Mouse (Mus musculus) liver, embryonic 14.5 days (tissue): ENCODE results near the gene Tcl1b1.

Experiments
- CTCF ChIP-seq: IDR thresholded peaks from 2 replicates; pipeline ENCODE4 v1.5.1; 2016; ENCODE audit warnings: antibody characterized with exemption, low read depth, control low read depth
- EP300 ChIP-seq: IDR thresholded peaks from 2 replicates; pipeline ENCODE4 v1.6.1; 2016; ENCODE audit warnings: antibody characterized with exemption, low read depth

DNA sequence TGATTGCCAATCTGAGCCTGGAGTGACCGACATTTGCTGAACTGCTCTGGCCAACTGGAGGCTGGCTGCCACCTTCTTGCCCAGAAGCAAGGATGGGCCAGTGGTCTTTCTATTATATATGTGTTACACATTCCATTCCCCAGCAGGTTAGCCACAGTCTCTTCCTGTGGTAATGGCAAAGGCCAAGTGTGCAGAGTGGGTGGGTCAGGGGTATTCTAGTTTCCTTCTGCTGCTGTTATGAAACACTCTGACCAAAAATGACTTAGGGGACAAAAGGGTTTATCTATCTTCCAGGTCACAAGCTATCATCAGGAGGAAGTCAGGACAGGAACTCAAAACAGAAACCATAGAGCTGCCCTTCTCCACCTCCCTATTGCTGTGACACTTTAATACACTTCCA is 42.8 kb upstream of the Tcl1b1 start:
- TF ChIP-seq CTCF (no peak), EP300 (no peak)
